Mouse (Mus musculus): ENCODE data around the gene Fyttd1. TPM values are rescaled to one million over a fixed set of nuclear protein-coding genes. Genes with fewer than 3 reads are reported as not detected.

Fyttd1 gene
- total RNA-seq (2023): 10 to 100 TPM; 17.3 to 20.7 TPM

GRCm38 (mm10) chr16:32877343-32878156, at the start of gene Fyttd1, which contains the start of gene Rubcn:
Fyttd1 (plus strand) TSS chr16:32877500.
Rubcn (minus strand) TSS chr16:32877766.

GRCm38 (mm10) chr16:32913937-32914881, 36.9 kb downstream of the Fyttd1 start, which contains the start of gene Lrch3:
Lrch3 (plus strand) TSS chr16:32914100.

Other genes with a start within 250 kb of the Fyttd1 start
- 10 to 100 TPM; 18.6 to 27.6 TPM for gene Tnk2, start 233.6 kb upstream of the Fyttd1 start, total RNA-seq (2023)
- not detected for gene Muc4, start 141.6 kb upstream of the Fyttd1 start, total RNA-seq (2023)
- under 1 TPM; 0.15 to 0.16 TPM for gene Muc20, start 80.1 kb upstream of the Fyttd1 start, total RNA-seq (2023)
- not detected for gene Smbd1, start 67.0 kb upstream of the Fyttd1 start, total RNA-seq (2023)
- 10 to 100 TPM; 17.4 to 26.2 TPM for gene Rubcn, start 266 bp downstream of the Fyttd1 start, total RNA-seq (2023)
- 10 to 100 TPM; 28.9 to 36.5 TPM for gene Lrch3, start 36.6 kb downstream of the Fyttd1 start, total RNA-seq (2023)
- under 1 TPM in 1 of 2 experiments, not detected in 1; 0.07 TPM for gene Iqcg, start 178.7 kb downstream of the Fyttd1 start, total RNA-seq (2023)
- 100 to 1,000 TPM; 344 to 412 TPM for gene Rpl35a, start 179.0 kb downstream of the Fyttd1 start, total RNA-seq (2023)
- 1 to 10 TPM; 3.6 to 6.1 TPM for gene Lmln, start 185.0 kb downstream of the Fyttd1 start, total RNA-seq (2023)

All from neutrophil, adult 59 days (primary cell).